Mouse (Mus musculus): Measurements from ENCODE around the gene Arhgef25. TPM values are rescaled to one million over a fixed set of nuclear protein-coding genes. Genes with fewer than 3 reads are reported as not detected.

Gene Arhgef25
- polyA plus RNA-seq, 1 experiment from 2014 or later = 31.6 TPM

GRCm38 (mm10) chr10:127213272-127213671 is 23.4 kb upstream of the Arhgef25 start:
- H3K9me3 ChIP-seq (ENCODE audit: control insufficient read depth, low read length) = no peaks in the 10 kb centered on the region
- no peaks in the 10 kb centered on the region for H3K27me3 ChIP-seq (ENCODE audit: control insufficient read depth, insufficient read depth, low read length)
- WGBS = 95% methylated on average over 8 of the region's 8 CpGs

GRCm38 (mm10) chr10:127211414-127211854 is 21.6 kb upstream of the Arhgef25 start, which contains the start of gene Pip4k2c:
Gene Pip4k2c (minus strand): TSS chr10:127211585.
- Histone ChIP-seq H3K4me3 (ENCODE audit: low read depth, low read length) (peak within 1 kb of the TSS; percentile 87), H3K27ac (ENCODE audit: low read depth, low read length) (no peak within 1 kb of the TSS)
- peak; percentile 99 for ATAC-seq (replicated peaks; ENCODE audit: low FRiP score)

More at GRCm38 (mm10) chr10:127213272-127213671, 23.4 kb upstream of the Arhgef25 start:
- Histone ChIP-seq H3K27ac (ENCODE audit: low read depth, low read length) (no peak overlapping the region), H3K9ac (ENCODE audit: low read length) (no peak overlapping the region), H3K4me2 (ENCODE audit: low read depth, low read length, severe bottlenecking) (no peak overlapping the region), H3K4me3 (ENCODE audit: low read depth, low read length) (no peak overlapping the region), H3K4me1 (replicated peaks; ENCODE audit: control insufficient read depth, insufficient read depth, low read length) (peaks cover 8% of the 10 kb centered on the region; the same call in 1 of the 2 replicates), H3K36me3 (ENCODE audit: control insufficient read depth, insufficient read depth, low read length) (no peaks in the 10 kb centered on the region)
- no peak for ATAC-seq (replicated peaks; ENCODE audit: low FRiP score)
- DNase-seq (ENCODE audit: low spot score) = no peak

GRCm38 (mm10) chr10:127210961-127211405 is 21.1 kb upstream of the Arhgef25 start:
- Histone ChIP-seq H3K4me2 (ENCODE audit: low read depth, low read length, severe bottlenecking) (peak overlapping the region; percentile 95), H3K9ac (ENCODE audit: low read length) (peak overlapping the region; percentile 81), H3K27ac (ENCODE audit: low read depth, low read length) (no peak overlapping the region), H3K27me3 (ENCODE audit: control insufficient read depth, insufficient read depth, low read length) (no peaks in the 10 kb centered on the region), H3K36me3 (ENCODE audit: control insufficient read depth, insufficient read depth, low read length) (no peaks in the 10 kb centered on the region; the same call in 1 of the 2 replicates), H3K4me3 (ENCODE audit: low read depth, low read length) (peak overlapping the region; percentile 87), H3K9me3 (ENCODE audit: control insufficient read depth, low read length) (no peaks in the 10 kb centered on the region), H3K4me1 (replicated peaks; ENCODE audit: control insufficient read depth, insufficient read depth, low read length) (peaks cover 8% of the 10 kb centered on the region; the same call in 1 of the 2 replicates)
- ATAC-seq (replicated peaks; ENCODE audit: low FRiP score) (peak; percentile 54), DNase-seq (ENCODE audit: low spot score) (no peak)
- WGBS = 1% methylated on average over 25 of the region's 25 CpGs

More at GRCm38 (mm10) chr10:127211414-127211854, 21.6 kb upstream of the Arhgef25 start, which contains the start of gene Pip4k2c:
- Histone ChIP-seq H3K9ac (ENCODE audit: low read length) (peak within 1 kb of the TSS; percentile 81), H3K4me1 (replicated peaks; ENCODE audit: control insufficient read depth, insufficient read depth, low read length) (peaks cover 8% of the 10 kb centered on the region; the same call in 1 of the 2 replicates), H3K27me3 (ENCODE audit: control insufficient read depth, insufficient read depth, low read length) (no peaks in the 10 kb centered on the region), H3K9me3 (ENCODE audit: control insufficient read depth, low read length) (no peaks in the 10 kb centered on the region), H3K4me2 (ENCODE audit: low read depth, low read length, severe bottlenecking) (peak within 1 kb of the TSS; percentile 95), H3K36me3 (ENCODE audit: control insufficient read depth, insufficient read depth, low read length) (no peaks in the 10 kb centered on the region; the same call in 1 of the 2 replicates)
- peak; percentile 95 for DNase-seq (ENCODE audit: low spot score)
- under 1% methylated on average over 47 of the region's 47 CpGs for WGBS

GRCm38 (mm10) chr10:127209928-127210570 is 20.2 kb upstream of the Arhgef25 start:
- peak overlapping the region; percentile 95; the same call in 1 of the 2 replicates for H3K4me2 ChIP-seq (ENCODE audit: low read depth, low read length, severe bottlenecking)
- ATAC-seq (replicated peaks; ENCODE audit: low FRiP score) (no peak), DNase-seq (ENCODE audit: low spot score) (no peak)
- peaks cover 8% of the 10 kb centered on the region; the same call in 1 of the 2 replicates for H3K4me1 ChIP-seq (replicated peaks; ENCODE audit: control insufficient read depth, insufficient read depth, low read length)
- H3K9ac ChIP-seq (ENCODE audit: low read length) = no peak overlapping the region; the same call in 1 of the 2 replicates
- 86% methylated on average over 13 of the region's 13 CpGs for WGBS
- no peak overlapping the region for H3K27ac ChIP-seq (ENCODE audit: low read depth, low read length)
- no peaks in the 10 kb centered on the region for H3K27me3 ChIP-seq (ENCODE audit: control insufficient read depth, insufficient read depth, low read length)
- no peak overlapping the region for H3K4me3 ChIP-seq (ENCODE audit: low read depth, low read length)
- no peaks in the 10 kb centered on the region for H3K9me3 ChIP-seq (ENCODE audit: control insufficient read depth, low read length)
- peaks cover 3% of the 10 kb centered on the region; the same call in 1 of the 2 replicates for H3K36me3 ChIP-seq (ENCODE audit: control insufficient read depth, insufficient read depth, low read length)

- H3K36me3 ChIP-seq (ENCODE audit: control insufficient read depth, insufficient read depth, low read length) = peaks cover 4% of the 10 kb centered on the region; the same call in 1 of the 2 replicates
- WGBS = 82% methylated on average over 4 of the region's 4 CpGs
Measured at GRCm38 (mm10) chr10:127208921-127209320, 19.0 kb upstream of the Arhgef25 start.

GRCm38 (mm10) chr10:127205373-127205772 is 15.5 kb upstream of the Arhgef25 start:
- no peak for ATAC-seq (replicated peaks; ENCODE audit: low FRiP score)
- no peak for DNase-seq (ENCODE audit: low spot score)
- H3K27ac ChIP-seq (ENCODE audit: low read depth, low read length) = no peak overlapping the region
- H3K4me1 ChIP-seq (replicated peaks; ENCODE audit: control insufficient read depth, insufficient read depth, low read length) = peaks cover 2% of the 10 kb centered on the region; the same call in 1 of the 2 replicates
- H3K9ac ChIP-seq (ENCODE audit: low read length) = no peak overlapping the region
- 90% methylated on average over 10 of the region's 10 CpGs for WGBS
- peaks cover 6% of the 10 kb centered on the region; the same call in 1 of the 2 replicates for H3K36me3 ChIP-seq (ENCODE audit: control insufficient read depth, insufficient read depth, low read length)
- no peaks in the 10 kb centered on the region for H3K9me3 ChIP-seq (ENCODE audit: control insufficient read depth, low read length)
- H3K4me3 ChIP-seq (ENCODE audit: low read depth, low read length) = no peak overlapping the region
- H3K27me3 ChIP-seq (ENCODE audit: control insufficient read depth, insufficient read depth, low read length) = no peaks in the 10 kb centered on the region
- H3K4me2 ChIP-seq (ENCODE audit: low read depth, low read length, severe bottlenecking) = no peak overlapping the region

More at GRCm38 (mm10) chr10:127208921-127209320, 19.0 kb upstream of the Arhgef25 start:
- Histone ChIP-seq H3K9me3 (ENCODE audit: control insufficient read depth, low read length) (no peaks in the 10 kb centered on the region), H3K27ac (ENCODE audit: low read depth, low read length) (no peak overlapping the region), H3K4me3 (ENCODE audit: low read depth, low read length) (no peak overlapping the region), H3K9ac (ENCODE audit: low read length) (no peak overlapping the region), H3K27me3 (ENCODE audit: control insufficient read depth, insufficient read depth, low read length) (no peaks in the 10 kb centered on the region), H3K4me2 (ENCODE audit: low read depth, low read length, severe bottlenecking) (no peak overlapping the region), H3K4me1 (replicated peaks; ENCODE audit: control insufficient read depth, insufficient read depth, low read length) (peaks cover 8% of the 10 kb centered on the region; the same call in 1 of the 2 replicates)
- DNase-seq (ENCODE audit: low spot score) (no peak), ATAC-seq (replicated peaks; ENCODE audit: low FRiP score) (no peak)

GRCm38 (mm10) chr10:127204589-127204988 is 14.7 kb upstream of the Arhgef25 start:
- DNase-seq (ENCODE audit: low spot score) (no peak), ATAC-seq (replicated peaks; ENCODE audit: low FRiP score) (no peak)
- WGBS = 93% methylated on average over 5 of the region's 5 CpGs
- H3K36me3 ChIP-seq (ENCODE audit: control insufficient read depth, insufficient read depth, low read length) = peaks cover 6% of the 10 kb centered on the region; the same call in 1 of the 2 replicates
- 0 out of 2 replicates have a peak, but pooled peaks cover 2% of the 10 kb centered on the region for H3K4me1 ChIP-seq (replicated peaks; ENCODE audit: control insufficient read depth, insufficient read depth, low read length)
- no peak overlapping the region for H3K27ac ChIP-seq (ENCODE audit: low read depth, low read length)
- H3K9me3 ChIP-seq (ENCODE audit: control insufficient read depth, low read length) = no peaks in the 10 kb centered on the region
- no peak overlapping the region for H3K4me3 ChIP-seq (ENCODE audit: low read depth, low read length)
- no peaks in the 10 kb centered on the region for H3K27me3 ChIP-seq (ENCODE audit: control insufficient read depth, insufficient read depth, low read length)
- H3K4me2 ChIP-seq (ENCODE audit: low read depth, low read length, severe bottlenecking) = no peak overlapping the region
- no peak overlapping the region for H3K9ac ChIP-seq (ENCODE audit: low read length)

- Histone ChIP-seq H3K36me3 (ENCODE audit: control insufficient read depth, insufficient read depth, low read length) (peaks cover 6% of the 10 kb centered on the region; the same call in 1 of the 2 replicates), H3K27ac (ENCODE audit: low read depth, low read length) (no peak overlapping the region), H3K27me3 (ENCODE audit: control insufficient read depth, insufficient read depth, low read length) (no peaks in the 10 kb centered on the region)
Measured at GRCm38 (mm10) chr10:127203106-127203505, 13.2 kb upstream of the Arhgef25 start.

More at GRCm38 (mm10) chr10:127203106-127203505, 13.2 kb upstream of the Arhgef25 start:
- Histone ChIP-seq H3K4me2 (ENCODE audit: low read depth, low read length, severe bottlenecking) (no peak overlapping the region), H3K4me1 (replicated peaks; ENCODE audit: control insufficient read depth, insufficient read depth, low read length) (no peaks in the 10 kb centered on the region), H3K4me3 (ENCODE audit: low read depth, low read length) (no peak overlapping the region), H3K9ac (ENCODE audit: low read length) (no peak overlapping the region), H3K9me3 (ENCODE audit: control insufficient read depth, low read length) (no peaks in the 10 kb centered on the region)
- WGBS = 92% methylated on average over 3 of the region's 3 CpGs
- no peak for ATAC-seq (replicated peaks; ENCODE audit: low FRiP score)
- DNase-seq (ENCODE audit: low spot score) = no peak

Measured in forebrain, embryonic 11.5 days (tissue).